Mouse (Mus musculus): ENCODE measurements around the gene Ttc24. TPM values are rescaled to one million over a fixed set of nuclear protein-coding genes. Genes with fewer than 3 reads are reported as not detected.

Gene Ttc24
- polyA plus RNA-seq, 1 experiment: not detected

DNA sequence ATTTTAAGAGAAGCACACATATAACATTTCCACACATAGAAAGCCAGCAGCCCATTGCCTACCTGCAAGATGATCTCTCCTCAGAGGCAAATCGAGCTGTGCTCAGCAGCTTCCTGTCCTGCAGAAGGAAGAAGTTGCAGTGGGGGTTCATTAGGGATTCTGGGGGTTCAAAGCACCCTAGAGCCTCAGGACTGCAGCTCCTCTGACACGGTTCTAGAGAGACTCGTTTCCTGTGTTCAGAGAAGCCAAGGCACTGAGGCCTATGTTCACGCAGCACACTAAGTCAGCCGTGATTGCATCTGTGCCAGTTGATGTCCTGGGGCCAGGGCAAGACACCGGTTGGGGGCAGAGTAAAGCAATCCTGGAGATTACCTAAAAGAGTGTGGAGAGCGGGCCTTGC lies 51.3 kb downstream of the Ttc24 start:
- DNase-seq: no peak
- Histone ChIP-seq H3K4me1 (ENCODE audit: control insufficient read depth, insufficient read depth, low read length) (peaks cover 9% of the 10 kb centered on the region; the same call in 1 of the 2 replicates), H3K4me3 (replicated peaks; ENCODE audit: extremely low read depth, low read depth, low read length) (no peak overlapping the region)
- WGBS: 57% methylated on average over 7 of the region's 7 CpGs
- TF ChIP-seq POLR2A (IDR thresholded peaks at IDR 0.05; ENCODE audit: borderline replicate concordance, extremely low read depth, low read depth, low read length) (no peak), CTCF (IDR thresholded peaks at IDR 0.05; ENCODE audit: insufficient read depth, low read length) (no peak)

DNA sequence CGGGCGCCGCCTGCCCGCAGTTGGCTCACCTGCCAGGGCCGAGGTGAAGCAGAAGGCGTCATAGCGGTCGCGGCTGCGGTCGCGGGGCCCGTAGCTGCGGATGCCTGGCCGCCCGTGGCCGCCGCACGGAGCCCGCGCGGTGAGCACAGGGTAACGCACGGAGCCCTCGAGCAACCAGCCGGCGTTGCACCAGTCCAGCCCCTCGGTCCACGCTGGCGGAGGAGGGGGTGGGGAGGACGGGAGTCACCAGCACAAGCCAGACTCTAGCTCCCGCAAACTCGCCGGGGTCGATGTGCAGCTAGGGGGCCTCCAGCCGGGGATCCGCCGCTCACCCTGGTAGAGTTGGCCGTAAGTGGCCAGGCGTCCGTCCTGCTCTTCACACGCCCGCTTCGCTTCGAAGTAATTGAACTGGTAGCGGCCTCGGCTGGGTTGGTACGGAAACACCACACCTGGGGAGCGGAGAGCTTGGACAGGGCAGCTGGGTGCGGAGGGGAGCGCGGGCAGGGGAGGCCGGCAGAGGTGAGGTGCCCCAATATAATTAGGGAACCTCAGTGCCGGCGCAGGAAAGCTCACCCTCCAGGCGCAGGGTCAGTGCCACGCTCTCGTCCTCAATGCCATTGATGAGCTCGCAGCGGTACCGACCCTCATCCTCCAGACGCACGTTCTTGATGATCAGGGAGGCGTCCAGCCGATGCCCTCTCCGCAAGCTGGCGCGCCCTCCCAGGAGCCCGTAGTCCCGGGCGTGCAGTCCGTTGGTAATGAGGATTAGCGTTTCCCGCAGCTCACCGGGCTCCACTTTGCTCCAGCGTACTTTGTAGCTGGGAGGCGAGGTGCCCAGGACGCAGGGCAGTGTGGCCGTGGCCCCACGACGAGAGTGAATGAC lies 54.7 kb downstream of the Ttc24 start:
- H3K4me1 ChIP-seq (ENCODE audit: control insufficient read depth, insufficient read depth, low read length): peaks cover 9% of the 10 kb centered on the region; the same call in 1 of the 2 replicates
- under 1% methylated on average over 81 of the region's 81 CpGs for WGBS
- TF ChIP-seq CTCF (IDR thresholded peaks at IDR 0.05; ENCODE audit: insufficient read depth, low read length) (no peak), POLR2A (IDR thresholded peaks at IDR 0.05; ENCODE audit: borderline replicate concordance, extremely low read depth, low read depth, low read length) (no peak)
- H3K4me3 ChIP-seq (replicated peaks; ENCODE audit: extremely low read depth, low read depth, low read length): peak overlapping the region; percentile 55
- DNase-seq: no peak

DNA sequence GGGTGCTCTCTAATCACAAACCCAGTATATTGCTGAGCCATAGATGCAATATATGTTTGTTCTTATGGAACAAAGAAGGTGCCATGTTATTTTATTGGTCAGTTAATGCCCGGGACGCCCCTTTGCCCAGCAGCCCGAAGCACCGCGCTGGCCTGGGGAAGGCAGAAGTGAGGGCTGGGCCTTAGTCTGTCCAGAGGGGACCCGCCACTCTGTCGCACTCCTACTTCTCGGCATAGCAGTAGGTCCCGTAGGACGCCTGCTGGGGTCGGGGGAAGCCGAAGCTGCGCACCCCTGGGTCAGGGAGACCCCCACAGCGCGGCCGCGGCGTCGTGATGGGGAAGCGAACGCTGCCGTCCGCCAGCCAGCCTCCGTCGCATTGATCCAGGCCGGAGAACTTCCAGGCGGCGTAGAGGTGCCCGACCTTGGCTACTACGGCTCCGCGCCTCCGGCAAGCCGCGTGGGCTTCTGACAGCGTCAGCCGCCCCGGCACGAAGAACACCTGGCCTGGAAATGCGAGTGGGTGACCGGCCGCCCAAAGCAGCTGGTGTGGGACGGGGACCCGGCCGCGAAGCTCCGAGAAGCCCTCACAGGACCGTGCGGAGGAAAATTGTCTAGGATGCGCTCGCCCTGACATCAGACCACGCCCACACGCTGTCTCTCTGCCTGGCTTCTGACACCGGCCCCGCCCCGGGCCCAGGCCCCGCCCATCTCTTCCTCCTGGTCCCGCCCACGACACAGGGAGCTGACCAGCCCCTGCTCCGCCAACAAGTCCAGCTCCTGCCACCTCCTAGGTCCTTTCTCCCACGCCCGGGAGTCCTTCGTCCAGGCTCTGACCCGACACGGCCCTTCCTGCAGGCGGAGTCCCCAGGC lies 55.5 kb downstream of the Ttc24 start:
- 3% methylated on average over 66 of the region's 66 CpGs for WGBS
- DNase-seq: peak; percentile 94
- Histone ChIP-seq H3K4me3 (replicated peaks; ENCODE audit: extremely low read depth, low read depth, low read length) (peak overlapping the region; percentile 55), H3K4me1 (ENCODE audit: control insufficient read depth, insufficient read depth, low read length) (peaks cover 9% of the 10 kb centered on the region; the same call in 1 of the 2 replicates)
- TF ChIP-seq CTCF (IDR thresholded peaks at IDR 0.05; ENCODE audit: insufficient read depth, low read length): no peak
- TF ChIP-seq POLR2A (IDR thresholded peaks at IDR 0.05; ENCODE audit: borderline replicate concordance, extremely low read depth, low read depth, low read length): peak; percentile 15; the same call in 1 of the 2 replicates

Other genes starting within 250 kb of the Ttc24 start
- 2.6 and 2.8 TPM in 2 replicates for gene Sh2d2a, start 231.5 kb downstream of the Ttc24 start, polyA plus RNA-seq (2012; rRNA removed)
- 26.2 and 30.7 TPM in 2 replicates for gene Prcc, start 192.7 kb downstream of the Ttc24 start, polyA plus RNA-seq (2012; rRNA removed)
- 51.6 and 82.6 TPM in 2 replicates for gene Hdgf, start 172.0 kb downstream of the Ttc24 start, polyA plus RNA-seq (2012; rRNA removed)
- gene Mrpl24, start 158.8 kb downstream of the Ttc24 start, polyA plus RNA-seq (2012; rRNA removed): 26.7 and 45.8 TPM in 2 replicates
- gene Isg20l2, start 148.0 kb downstream of the Ttc24 start, polyA plus RNA-seq (2012; rRNA removed): 10.7 and 12.8 TPM in 2 replicates
- gene Rrnad1, start 147.6 kb downstream of the Ttc24 start, polyA plus RNA-seq (2012; rRNA removed): 28.3 and 29.7 TPM in 2 replicates
- 15.1 TPM in 1 of 2 replicates, not detected in the other for gene Crabp2, start 129.6 kb downstream of the Ttc24 start, polyA plus RNA-seq (2012; rRNA removed)
- gene Nes, start 107.2 kb downstream of the Ttc24 start, polyA plus RNA-seq (2012; rRNA removed): 26.4 and 31.4 TPM in 2 replicates
- 7.2 and 8.3 TPM in 2 replicates for gene Bcan, start 78.1 kb downstream of the Ttc24 start, polyA plus RNA-seq (2012; rRNA removed)
- gene Hapln2, start 50.7 kb downstream of the Ttc24 start, polyA plus RNA-seq (2012; rRNA removed): 0.06 and 0.37 TPM in 2 replicates
- gene Gpatch4, start 35.2 kb downstream of the Ttc24 start, polyA plus RNA-seq (2012; rRNA removed): 5.7 and 7.2 TPM in 2 replicates
- gene Naxe, start 19.8 kb downstream of the Ttc24 start, polyA plus RNA-seq (2012; rRNA removed): 90.5 and 117 TPM in 2 replicates
- gene Iqgap3, start 3.7 kb upstream of the Ttc24 start, polyA plus RNA-seq (2012; rRNA removed): 1.8 and 2.5 TPM in 2 replicates
- 87.0 and 94.3 TPM in 2 replicates for gene Mef2d, start 64.1 kb upstream of the Ttc24 start, polyA plus RNA-seq (2012; rRNA removed)
- 8.2 and 14.5 TPM in 2 replicates for gene Rhbg, start 176.4 kb upstream of the Ttc24 start, polyA plus RNA-seq (2012; rRNA removed)
- 0.40 and 0.49 TPM in 2 replicates for gene Gm38392, start 208.9 kb upstream of the Ttc24 start, polyA plus RNA-seq (2012; rRNA removed)
- 2.1 and 3.3 TPM in 2 replicates for gene Tsacc, start 218.7 kb upstream of the Ttc24 start, polyA plus RNA-seq (2012; rRNA removed)
- gene Cct3, start 218.8 kb upstream of the Ttc24 start, polyA plus RNA-seq (2012; rRNA removed): 59.5 and 77.6 TPM in 2 replicates
- gene Glmp, start 246.7 kb upstream of the Ttc24 start, polyA plus RNA-seq (2012; rRNA removed): 148 and 183 TPM in 2 replicates

Measured in lung, adult 2 months (tissue).